Mouse (Mus musculus): ENCODE measurements at regions not wholly inside any gene's neighbourhood (a gene's known extent, or its start where the extent isn't known, plus 50 kb on each side); places are given as distances from the start of the nearest gene placed in this dataset.

GRCm38 (mm10) chr11:86428926-86429325 is 55.5 kb upstream of the Rnft1 start:
- no peak for TF ChIP-seq POLR2A (IDR thresholded peaks at IDR 0.05; ENCODE audit: borderline replicate concordance, control insufficient read depth, low read depth, low read length)
- no peak for TF ChIP-seq CTCF (IDR thresholded peaks at IDR 0.05; ENCODE audit: control insufficient read depth, insufficient read depth, low read length)

All from bone marrow, adult 2 months (tissue).